In genomic region chr5:114733606-114734005, GRCm38 (mm10) we compare ENCODE assay signal across 16 mouse cellular contexts.
"Had no signal": no experiment of that assay in that cellular context is flagged by ENCODE, and none has a peak within 500 bp of the region (broad histone marks: within the 10 kb centered on the region; RNA-seq: fewer than 3 reads in every experiment).

No protein-coding gene starts in this region.

- ATAC-seq: midbrain, embryonic 15.5 days had no signal

- H3K27me3 ChIP-seq: kidney, embryonic 15.5 days; liver, embryonic 13.5 days; lung, embryonic 15.5 days; midbrain, embryonic 12.5 days; midbrain, embryonic 15.5 days; neural tube, embryonic 12.5 days; neural tube, embryonic 15.5 days had no signal

- H3K4me1 ChIP-seq: midbrain, embryonic 12.5 days; midbrain, embryonic 15.5 days; neural tube, embryonic 12.5 days; neural tube, embryonic 15.5 days had no signal

- H3K27ac ChIP-seq: kidney, embryonic 15.5 days; left cerebral cortex, adult 2 months; liver, embryonic 13.5 days; lung, embryonic 15.5 days; midbrain, embryonic 12.5 days; midbrain, embryonic 15.5 days; neural tube, embryonic 12.5 days; neural tube, embryonic 15.5 days had no signal

- H3K4me2 ChIP-seq: kidney, embryonic 15.5 days; liver, embryonic 13.5 days; lung, embryonic 15.5 days; midbrain, embryonic 12.5 days; midbrain, embryonic 15.5 days; neural tube, embryonic 12.5 days; neural tube, embryonic 15.5 days had no signal

- H3K4me3 ChIP-seq: kidney, embryonic 15.5 days; left cerebral cortex, adult 2 months; liver, embryonic 13.5 days; lung, embryonic 15.5 days; midbrain, embryonic 12.5 days; midbrain, embryonic 15.5 days; neural tube, embryonic 12.5 days; neural tube, embryonic 15.5 days had no signal

- H3K9ac ChIP-seq: kidney, embryonic 15.5 days; liver, embryonic 13.5 days; lung, embryonic 15.5 days; midbrain, embryonic 12.5 days; midbrain, embryonic 15.5 days; neural tube, embryonic 12.5 days; neural tube, embryonic 15.5 days had no signal

- H3K9me3 ChIP-seq: kidney, embryonic 15.5 days; liver, embryonic 13.5 days; lung, embryonic 15.5 days; midbrain, embryonic 12.5 days; midbrain, embryonic 15.5 days; neural tube, embryonic 12.5 days; neural tube, embryonic 15.5 days had no signal

- DNase-seq: kidney, adult 8-10 months; kidney, postnatal 10 days; kidney, postnatal 36 days; layer of hippocampus, postnatal 36 days; liver, embryonic 13.5 days; lung, postnatal 14 days; lung, postnatal 4 days; thymus, adult 2 months; thymus, postnatal 14 days had no signal
